Mouse (Mus musculus) spleen, adult 2 months (tissue): ENCODE results near the gene Gm37240. TPM values are rescaled to one million over a fixed set of nuclear protein-coding genes. Genes with fewer than 3 reads are reported as not detected.

Source experiments
- DNase-seq, 2 experiments: peaks; one replicate each; pipeline versions ENCODE4 v3.0.0 to v3.0.0-alpha.2; 2012 to 2021; ENCODE audit warnings: low spot score in 2 of 2, low read depth in 1 of 2
- H3K27ac ChIP-seq: fragments of 200-500 bp; 2 replicates; pipeline ENCODE4 v1.5.1; 2012; ENCODE audit warnings: low read length, inconsistent platforms; ENCODE audit not compliant: insufficient read depth
- H3K27me3 ChIP-seq: fragments of 200-500 bp; 2 replicates; pipeline ENCODE4 v1.6.1; 2012; ENCODE audit warnings: mild to moderate bottlenecking, moderate library complexity, low read length, inconsistent platforms; ENCODE audit not compliant: control insufficient read depth, insufficient read depth
- H3K36me3 ChIP-seq: fragments of 200-500 bp; 2 replicates; pipeline ENCODE4 v1.6.1; 2012; ENCODE audit warnings: mild to moderate bottlenecking, low read length, inconsistent platforms; ENCODE audit not compliant: control insufficient read depth, insufficient read depth
- H3K4me1 ChIP-seq: fragments of 200-500 bp; 2 replicates; pipeline ENCODE4 v1.6.1; 2011; ENCODE audit warnings: inconsistent platforms; ENCODE audit not compliant: control insufficient read depth, insufficient read depth, insufficient read length
- H3K4me3 ChIP-seq: fragments of 200-500 bp; 2 replicates; pipeline ENCODE4 v1.5.1; 2011; ENCODE audit warnings: mild to moderate bottlenecking, inconsistent platforms; ENCODE audit not compliant: insufficient read depth, insufficient read length; ENCODE audit errors: extremely low read depth
- CTCF ChIP-seq: fragments of 200-500 bp; IDR thresholded peaks from 2 replicates; pipeline ENCODE4 v1.5.1; 2011; ENCODE audit warnings: mild to moderate bottlenecking, inconsistent platforms; ENCODE audit not compliant: insufficient read depth, insufficient read length, insufficient replicate concordance; ENCODE audit errors: extremely low read depth
- POLR2A ChIP-seq: fragments of 200-500 bp; IDR thresholded peaks from 2 replicates; pipeline ENCODE4 v1.6.1; 2011; ENCODE audit warnings: low read depth, low read length, inconsistent platforms
- WGBS: fragments of 180-500 bp; shearing (Covaris S2); methylation state at CpG from one replicate; pipeline ENCODE4 v1.1.7; 2018; 5-methylcytosine and 5-hydroxymethylcytosine counted together
- polyA plus RNA-seq: library from polyadenylated mRNA; depleted of rRNA; stranded (reverse); fragments of >200 nt; gene quantifications from 2 replicates; pipeline ENCODE4 v1.2.3, GENCODE M21; 2012

Gm37240 gene
- polyA plus RNA-seq, 1 experiment = 1.1 TPM

DNA sequence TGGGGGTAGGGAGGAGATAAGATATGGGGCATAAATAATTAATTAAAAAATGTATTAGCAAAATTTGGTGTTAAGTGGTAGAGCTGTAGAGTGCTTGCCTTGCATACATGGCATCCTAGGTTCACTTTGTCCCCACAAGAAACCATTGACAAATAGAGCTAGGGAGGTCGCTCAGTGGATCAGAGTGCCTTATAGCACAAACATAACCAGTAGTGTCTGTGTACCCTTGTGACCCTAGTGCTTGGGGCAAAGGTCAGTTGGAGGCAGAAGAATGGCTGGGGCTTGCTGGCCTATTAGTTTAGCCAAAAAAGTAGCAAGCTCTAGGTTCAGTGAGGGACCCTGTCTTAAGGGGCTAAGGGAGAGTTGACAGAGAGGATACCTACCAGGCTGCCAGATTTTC lies 1026.6 kb downstream of the Gm37240 start:
- H3K4me3 ChIP-seq = no peak overlapping the region
- H3K4me1 ChIP-seq = no peaks in the 10 kb centered on the region; the same call in 1 of the 2 replicates
- no peak for TF ChIP-seq POLR2A
- no peak for TF ChIP-seq CTCF
- no peaks in the 10 kb centered on the region for H3K27me3 ChIP-seq
- no peak for DNase-seq
- no peak overlapping the region for H3K27ac ChIP-seq
- no peaks in the 10 kb centered on the region for H3K36me3 ChIP-seq
- 100% methylated on average over 1 of the region's 1 CpGs for WGBS

DNA sequence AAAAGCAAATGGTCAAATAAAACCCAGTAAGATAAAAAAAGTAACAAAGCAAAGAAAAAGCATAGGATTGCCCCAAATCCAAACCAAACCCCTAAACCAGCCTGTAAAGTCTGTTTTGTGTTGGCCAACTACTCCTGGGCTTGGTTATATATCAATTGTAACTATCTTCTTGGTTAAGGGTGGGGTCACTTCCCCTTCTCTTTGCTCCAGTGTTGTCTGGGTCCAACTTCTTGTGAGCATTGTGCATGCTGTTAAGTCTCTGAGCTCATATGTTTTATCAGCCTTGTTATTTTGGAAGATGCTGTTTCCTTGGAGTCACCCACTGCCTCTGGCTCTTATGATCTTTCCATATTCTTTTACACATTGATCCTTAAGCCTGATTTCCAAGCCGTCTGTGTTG lies 1032.9 kb downstream of the Gm37240 start:
- H3K4me3 ChIP-seq = no peak overlapping the region
- DNase-seq = no peak
- H3K27me3 ChIP-seq = no peaks in the 10 kb centered on the region
- H3K36me3 ChIP-seq = no peaks in the 10 kb centered on the region
- WGBS = 79% methylated on average over 1 of the region's 1 CpGs
- peaks cover 9% of the 10 kb centered on the region for H3K4me1 ChIP-seq
- TF ChIP-seq CTCF (no peak), POLR2A (no peak)
- no peak overlapping the region for H3K27ac ChIP-seq

DNA sequence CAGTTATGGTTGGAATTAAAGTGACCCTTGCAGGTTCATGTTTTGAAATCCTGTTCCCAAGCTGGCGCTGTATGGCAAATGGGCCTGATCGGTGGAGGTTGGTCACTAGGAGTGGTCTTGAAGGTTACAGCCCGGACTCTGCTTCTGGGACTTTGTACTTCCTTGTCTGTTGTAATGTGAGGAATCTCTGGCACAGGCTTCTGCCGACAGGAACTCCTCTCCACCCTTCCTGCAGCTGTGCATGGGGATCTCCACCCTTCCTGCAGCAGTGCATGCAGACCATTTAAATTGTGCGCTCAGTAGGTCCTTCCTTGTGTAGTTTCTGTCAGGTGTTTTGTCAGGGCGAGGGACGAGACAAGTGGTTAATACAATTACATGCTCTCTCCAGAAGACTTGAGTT lies 1034.4 kb downstream of the Gm37240 start:
- no peaks in the 10 kb centered on the region for H3K27me3 ChIP-seq
- WGBS = 62% methylated on average over 7 of the region's 7 CpGs
- H3K36me3 ChIP-seq = no peaks in the 10 kb centered on the region
- DNase-seq = no peak
- no peak for TF ChIP-seq POLR2A
- no peak for TF ChIP-seq CTCF
- H3K4me1 ChIP-seq = peaks cover 9% of the 10 kb centered on the region
- no peak overlapping the region for H3K4me3 ChIP-seq
- H3K27ac ChIP-seq = no peak overlapping the region

DNA sequence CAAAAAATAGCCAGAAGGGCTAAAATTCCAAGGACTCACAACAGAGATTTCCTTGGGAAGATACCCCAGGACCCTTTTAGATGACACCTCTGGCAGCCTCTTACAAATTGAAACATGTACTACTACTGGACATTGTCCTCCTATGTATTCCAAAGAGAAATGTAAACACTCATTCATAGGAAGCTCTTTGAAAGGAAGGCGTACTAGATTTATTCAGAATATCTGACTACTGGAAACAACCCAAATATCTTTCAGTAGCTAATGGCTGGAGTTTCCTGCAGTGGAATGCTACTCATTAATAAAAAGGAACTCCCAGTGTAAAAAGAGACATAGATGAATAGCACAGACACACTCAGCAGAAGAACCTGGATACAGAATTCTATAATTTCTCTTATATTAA lies 1035.5 kb downstream of the Gm37240 start:
- Histone ChIP-seq H3K4me3 (no peak overlapping the region), H3K4me1 (peaks cover 9% of the 10 kb centered on the region), H3K27ac (no peak overlapping the region), H3K27me3 (no peaks in the 10 kb centered on the region), H3K36me3 (no peaks in the 10 kb centered on the region)
- TF ChIP-seq CTCF (no peak), POLR2A (no peak)
- 85% methylated on average over 1 of the region's 1 CpGs for WGBS
- no peak for DNase-seq

DNA sequence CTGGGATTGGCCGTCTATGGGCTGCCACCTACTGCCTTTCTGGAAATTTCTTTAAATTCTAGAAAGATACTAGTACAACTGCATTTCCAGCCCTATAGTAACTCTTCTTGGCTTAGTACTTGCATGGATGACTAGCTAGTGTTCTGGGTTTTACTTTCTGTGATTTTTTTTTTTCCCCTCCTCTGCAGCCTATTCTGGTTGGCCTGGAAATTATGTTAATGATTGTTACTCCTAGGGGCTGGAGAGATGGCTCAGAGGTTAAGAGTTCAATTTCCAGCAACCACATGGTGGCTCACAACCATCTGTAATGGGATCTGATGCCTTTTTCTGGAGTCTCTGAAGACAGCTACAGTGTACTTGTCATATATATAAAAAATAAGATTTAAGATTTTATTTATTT lies 1036.9 kb downstream of the Gm37240 start:
- WGBS = 89% methylated on average over 1 of the region's 1 CpGs
- H3K36me3 ChIP-seq = no peaks in the 10 kb centered on the region
- no peak for TF ChIP-seq POLR2A
- no peak for TF ChIP-seq CTCF
- no peak for DNase-seq
- H3K27ac ChIP-seq = no peak overlapping the region
- H3K4me3 ChIP-seq = no peak overlapping the region
- no peaks in the 10 kb centered on the region for H3K27me3 ChIP-seq
- H3K4me1 ChIP-seq = peaks cover 9% of the 10 kb centered on the region

DNA sequence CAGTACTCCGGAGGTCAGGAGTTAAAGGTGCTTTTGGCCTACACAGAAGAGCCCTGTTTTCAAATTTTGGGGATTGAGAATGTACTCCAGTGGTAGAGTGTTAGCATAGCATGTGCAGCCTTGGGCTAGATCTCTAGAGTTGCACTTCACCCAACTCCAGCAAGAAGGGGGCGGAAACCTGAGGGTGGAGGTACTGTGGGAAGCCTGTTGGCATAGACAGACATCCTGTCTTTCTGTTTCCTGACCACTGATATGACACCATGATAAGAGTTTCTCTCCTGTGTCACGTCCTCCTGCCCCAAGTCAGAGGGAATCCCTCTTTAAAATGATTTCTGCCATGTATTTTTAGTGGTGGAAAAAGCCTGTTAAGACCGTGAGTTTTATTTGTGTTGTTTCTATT lies 1038.5 kb downstream of the Gm37240 start:
- H3K36me3 ChIP-seq = no peaks in the 10 kb centered on the region
- no peak for TF ChIP-seq CTCF
- TF ChIP-seq POLR2A = no peak
- WGBS = 58% methylated on average over 4 of the region's 4 CpGs
- H3K27me3 ChIP-seq = no peaks in the 10 kb centered on the region
- H3K27ac ChIP-seq = no peak overlapping the region
- peaks cover 4% of the 10 kb centered on the region for H3K4me1 ChIP-seq
- no peak overlapping the region for H3K4me3 ChIP-seq
- DNase-seq = no peak

DNA sequence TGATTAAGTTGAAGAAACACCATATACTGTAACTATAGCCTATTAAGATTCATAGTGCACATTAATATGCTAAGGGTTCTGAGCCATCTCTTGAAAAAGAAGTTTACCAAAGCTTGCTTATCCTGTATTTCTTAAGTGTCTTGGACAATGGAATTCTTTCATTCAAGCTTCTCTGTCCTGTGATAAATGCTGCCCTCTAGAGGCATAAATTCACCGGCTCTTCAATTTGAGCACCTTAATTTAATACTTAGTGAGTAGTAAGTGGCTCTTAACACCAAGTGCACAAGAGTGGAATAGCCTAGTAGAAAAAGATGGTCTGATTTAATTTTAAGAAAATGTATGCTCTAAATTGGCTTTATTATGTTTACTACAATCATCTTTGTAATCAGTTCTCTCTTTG lies 1043.7 kb downstream of the Gm37240 start:
- TF ChIP-seq POLR2A (no peak), CTCF (no peak)
- no peak overlapping the region for H3K4me3 ChIP-seq
- peak; percentile 29 to 32 for DNase-seq
- WGBS = 26% methylated on average over 1 of the region's 1 CpGs
- no peaks in the 10 kb centered on the region for H3K27me3 ChIP-seq
- H3K4me1 ChIP-seq = no peaks in the 10 kb centered on the region
- no peak overlapping the region for H3K27ac ChIP-seq
- H3K36me3 ChIP-seq = no peaks in the 10 kb centered on the region
